Mouse (Mus musculus) olfactory bulb, adult 2 months (tissue): ENCODE data around the gene Gdf15.

Source experiments
- CTCF ChIP-seq: fragments of 200-500 bp; IDR thresholded peaks from 2 replicates; pipeline ENCODE4 v1.5.1; 2012; ENCODE audit warnings: low read depth, mild to moderate bottlenecking, low read length, moderate library complexity; ENCODE audit not compliant: insufficient read depth
- POLR2A ChIP-seq: fragments of 200-500 bp; IDR thresholded peaks from 2 replicates; pipeline ENCODE4 v1.6.1; 2012; ENCODE audit warnings: mild to moderate bottlenecking, low read depth, low read length, moderate library complexity; ENCODE audit not compliant: insufficient read depth

DNA sequence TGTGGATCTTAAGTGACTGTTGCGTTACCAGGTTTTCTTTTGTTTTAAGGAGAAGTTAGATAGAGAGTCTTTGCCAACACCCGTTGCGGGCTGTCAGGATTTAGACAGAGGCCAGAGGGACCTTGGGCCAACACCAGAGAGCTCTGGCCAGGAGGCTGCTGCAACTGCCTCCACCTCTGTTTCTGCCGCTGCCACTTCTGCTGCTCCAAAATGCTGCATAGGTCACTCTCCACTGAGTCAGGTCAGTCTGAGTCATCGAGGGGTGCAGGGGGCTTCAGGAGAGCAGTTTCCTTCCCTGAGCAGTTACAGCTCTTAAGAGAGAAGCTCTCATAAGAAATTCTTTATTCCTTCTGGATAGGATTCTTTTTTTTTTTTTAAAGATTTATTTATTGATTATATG, 5.2 kb downstream of the Gdf15 start:
- TF ChIP-seq CTCF (no peak), POLR2A (no peak)
